Mouse (Mus musculus) gastrocnemius, adult 2 months (tissue): Measurements from ENCODE around the gene Hdac4. TPM values are rescaled to one million over a fixed set of nuclear protein-coding genes. Genes with fewer than 3 reads are reported as not detected.

Experiments used
- DNase-seq: peaks from one replicate; pipeline ENCODE4 v3.0.0; 2022
- H3K27ac ChIP-seq: fragments of 200-600 bp; 2 replicates; pipeline ENCODE4 v1.8.1; 2022; ENCODE audit warnings: mild to moderate bottlenecking
- H3K4me3 ChIP-seq: fragments of 200-600 bp; 2 replicates; pipeline ENCODE4 v1.8.1; 2022; ENCODE audit warnings: mild to moderate bottlenecking, moderate library complexity
- CTCF ChIP-seq: fragments of 200-600 bp; IDR thresholded peaks from 2 replicates; pipeline ENCODE4 v1.8.1; 2022; ENCODE audit warnings: antibody characterized with exemption, mild to moderate bottlenecking, moderate library complexity
- intact Hi-C: fragments of 180-260 bp; cut with DNase I; formaldehyde crosslinking; loops from one replicate; pipeline ENCODE4 v1.15.1; 2025
- total RNA-seq, 2 experiments: library from RNA; stranded (reverse); gene quantifications; 2 replicates each; pipeline ENCODE4 v1.2.3; 2021

The Hdac4 gene
- total RNA-seq, 2 experiments from 2014 or later: 41.8 to 66.3 TPM

- peak; percentile 13 for DNase-seq
- no peak for TF ChIP-seq CTCF
- Histone ChIP-seq H3K4me3 (no peak overlapping the region), H3K27ac (peak overlapping the region; percentile 55; the same call in 1 of the 2 replicates)
- intact Hi-C loops: loop anchor here (5.0 kb wide), 1 partner anchor 32 kb away; no protein-coding TSS in a partner anchor
These were observed 110.8 kb downstream of the Hdac4 start for GRCm38 (mm10) chr1:92084738-92085137.

- Histone ChIP-seq H3K4me3 (no peak overlapping the region), H3K27ac (peak overlapping the region; percentile 55)
- TF ChIP-seq CTCF: no peak
- DNase-seq: peak; percentile 14
- intact Hi-C loops: no loop called here
These were observed 111.5 kb downstream of the Hdac4 start for GRCm38 (mm10) chr1:92084004-92084403.

GRCm38 (mm10) chr1:92082837-92083541, 112.5 kb downstream of the Hdac4 start:
- Histone ChIP-seq H3K27ac (peak overlapping the region; percentile 55), H3K4me3 (peak overlapping the region; percentile 1; the same call in 1 of the 2 replicates)
- intact Hi-C loops: no loop called here
- peak; percentile 11 for DNase-seq
- no peak for TF ChIP-seq CTCF

- H3K4me3 ChIP-seq: no peak overlapping the region
- peak; percentile 12 for DNase-seq
- peak overlapping the region; percentile 55 for H3K27ac ChIP-seq
- no peak for TF ChIP-seq CTCF
- intact Hi-C loops: no loop called here
These were observed 113.2 kb downstream of the Hdac4 start for GRCm38 (mm10) chr1:92082156-92082836.

GRCm38 (mm10) chr1:92079982-92080537, 115.4 kb downstream of the Hdac4 start:
- no peak for DNase-seq
- no peak for TF ChIP-seq CTCF
- Histone ChIP-seq H3K4me3 (no peak overlapping the region), H3K27ac (peak overlapping the region; percentile 41; the same call in 1 of the 2 replicates)
- intact Hi-C loops: no loop called here

GRCm38 (mm10) chr1:92075312-92075711, 120.2 kb downstream of the Hdac4 start:
- Histone ChIP-seq H3K4me3 (0 out of 2 replicates have a peak overlapping the region, but pooled peaks have one; percentile 9), H3K27ac (peak overlapping the region; percentile 64)
- no peak for TF ChIP-seq CTCF
- intact Hi-C loops: no loop called here
- no peak for DNase-seq

GRCm38 (mm10) chr1:92074655-92075054, 120.8 kb downstream of the Hdac4 start:
- peak overlapping the region; percentile 25; the same call in 1 of the 2 replicates for H3K27ac ChIP-seq
- no peak for DNase-seq

GRCm38 (mm10) chr1:92069932-92070677, 125.4 kb downstream of the Hdac4 start:
- no peak overlapping the region for H3K4me3 ChIP-seq
- H3K27ac ChIP-seq: no peak overlapping the region
- intact Hi-C loops: no loop called here
- TF ChIP-seq CTCF: no peak
- no peak for DNase-seq

More at GRCm38 (mm10) chr1:92074655-92075054, 120.8 kb downstream of the Hdac4 start:
- no peak for TF ChIP-seq CTCF
- intact Hi-C loops: no loop called here
- H3K4me3 ChIP-seq: no peak overlapping the region

GRCm38 (mm10) chr1:92069464-92069863, 126.0 kb downstream of the Hdac4 start:
- TF ChIP-seq CTCF: no peak

GRCm38 (mm10) chr1:92064307-92064706, 131.2 kb downstream of the Hdac4 start:
- no peak for TF ChIP-seq CTCF
- peak; percentile 10 for DNase-seq
- Histone ChIP-seq H3K4me3 (no peak overlapping the region), H3K27ac (no peak overlapping the region)
- intact Hi-C loops: no loop called here

More at GRCm38 (mm10) chr1:92069464-92069863, 126.0 kb downstream of the Hdac4 start:
- Histone ChIP-seq H3K27ac (no peak overlapping the region), H3K4me3 (no peak overlapping the region)
- no peak for DNase-seq
- intact Hi-C loops: no loop called here

GRCm38 (mm10) chr1:92063271-92063670, 132.2 kb downstream of the Hdac4 start:
- intact Hi-C loops: no loop called here
- H3K4me3 ChIP-seq: no peak overlapping the region
- TF ChIP-seq CTCF: no peak
- peak; percentile 14 for DNase-seq
- H3K27ac ChIP-seq: no peak overlapping the region
